Mouse (Mus musculus): ENCODE measurements around the gene Il12rb1. TPM values are rescaled to one million over a fixed set of nuclear protein-coding genes. Genes with fewer than 3 reads are reported as not detected.

Il12rb1 gene
- polyA plus RNA-seq, 1 experiment from 2014 or later: not detected

- ATAC-seq (ENCODE audit: low FRiP score, low read depth): no peak
- Histone ChIP-seq H3K4me1 (replicated peaks) (peaks cover 52% of the 10 kb centered on the region), H3K4me3 (peak overlapping the region; percentile 60), H3K27me3 (0 out of 2 replicates have a peak, but pooled peaks cover 3% of the 10 kb centered on the region), H3K4me2 (peak overlapping the region; percentile 86), H3K36me3 (peaks cover 13% of the 10 kb centered on the region; the same call in 1 of the 2 replicates), H3K27ac (replicated peaks) (no peak overlapping the region), H3K9ac (0 out of 2 replicates have a peak overlapping the region, but pooled peaks have one; percentile 75), H3K9me3 (no peaks in the 10 kb centered on the region)
- 78% methylated on average over 7 of the region's 7 CpGs for WGBS
These were observed 17.0 kb upstream of the Il12rb1 start for GRCm38 (mm10) chr8:70791294-70791701.

DNA sequence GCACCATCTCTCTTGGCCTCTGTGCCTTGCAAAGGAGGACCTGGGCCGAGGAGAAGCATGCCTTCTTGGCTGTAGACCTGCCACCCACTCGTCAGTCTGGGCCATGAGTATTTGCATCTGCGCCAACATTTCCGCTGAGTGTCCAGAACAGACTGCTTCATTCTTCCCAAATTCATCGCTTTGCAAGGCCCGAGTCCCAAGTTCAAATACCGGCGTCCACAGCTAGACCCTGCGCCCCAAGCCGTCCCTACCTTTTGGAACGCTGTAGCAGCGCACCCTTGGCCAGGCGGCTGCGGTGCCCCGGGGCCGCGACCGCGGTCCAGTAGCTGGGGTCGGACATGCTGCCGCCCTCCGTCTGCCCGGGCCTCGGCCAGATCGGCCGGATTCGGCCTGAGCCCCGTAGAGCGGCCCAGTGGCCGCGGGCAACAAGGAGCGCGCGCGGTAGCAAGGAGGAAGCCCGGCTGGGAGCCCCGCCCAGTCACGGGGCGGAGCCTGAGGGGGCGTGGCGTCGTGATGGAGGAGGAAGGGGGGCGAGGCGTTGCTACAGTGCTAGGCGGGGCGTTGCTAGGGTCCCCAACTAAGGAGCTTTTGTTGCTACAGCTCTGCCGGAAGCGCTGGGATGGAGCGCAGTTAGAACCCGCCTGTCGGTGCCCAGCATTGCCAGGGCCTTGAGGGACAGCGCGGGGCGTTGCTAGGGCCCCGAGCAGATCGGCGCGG lies 16.1 kb upstream of the Il12rb1 start:
- Histone ChIP-seq H3K27ac (replicated peaks) (peak overlapping the region; percentile 89), H3K4me2 (peak overlapping the region; percentile 86), H3K36me3 (peaks cover 5% of the 10 kb centered on the region; the same call in 1 of the 2 replicates), H3K27me3 (0 out of 2 replicates have a peak, but pooled peaks cover 3% of the 10 kb centered on the region), H3K9ac (peak overlapping the region; percentile 75), H3K4me3 (peak overlapping the region; percentile 60), H3K4me1 (replicated peaks) (peaks cover 57% of the 10 kb centered on the region), H3K9me3 (no peaks in the 10 kb centered on the region)
- WGBS: 3% methylated on average over 58 of the region's 58 CpGs
- ATAC-seq (ENCODE audit: low FRiP score, low read depth): peak; percentile 84

- no peaks in the 10 kb centered on the region for H3K9me3 ChIP-seq
- 0 out of 2 replicates have a peak, but pooled peaks cover 3% of the 10 kb centered on the region for H3K27me3 ChIP-seq
- H3K36me3 ChIP-seq: peaks cover 4% of the 10 kb centered on the region; the same call in 1 of the 2 replicates
- H3K4me3 ChIP-seq: peak overlapping the region; percentile 60
- under 1% methylated on average over 20 of the region's 20 CpGs for WGBS
- peaks cover 60% of the 10 kb centered on the region for H3K4me1 ChIP-seq (replicated peaks)
- peak overlapping the region; percentile 86 for H3K4me2 ChIP-seq
- no peak; the same call in 1 of the 2 replicates for ATAC-seq (ENCODE audit: low FRiP score, low read depth)
- peak overlapping the region; percentile 75 for H3K9ac ChIP-seq
- H3K27ac ChIP-seq (replicated peaks): peak overlapping the region; percentile 89
These were observed 15.5 kb upstream of the Il12rb1 start for GRCm38 (mm10) chr8:70792700-70793099.

DNA sequence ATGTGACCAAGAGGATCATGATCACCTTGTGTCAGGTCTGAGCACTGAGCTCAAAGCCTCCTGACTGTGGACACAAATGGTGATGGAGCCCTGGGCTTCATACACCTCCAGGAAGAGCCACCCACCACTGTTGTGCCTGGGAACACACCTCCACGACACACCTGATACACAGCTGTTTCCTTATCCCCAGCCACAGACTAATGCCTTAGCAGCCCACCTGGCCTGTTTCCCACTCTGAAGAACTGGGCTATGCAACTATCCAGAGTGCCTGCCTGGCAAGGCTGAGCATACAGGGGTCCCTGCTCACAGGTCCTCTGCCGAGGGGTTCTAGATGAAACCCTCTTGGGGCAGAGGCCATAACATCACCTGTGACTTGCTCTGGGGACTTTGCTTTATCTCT lies 14.0 kb upstream of the Il12rb1 start:
- no peak overlapping the region for H3K4me2 ChIP-seq
- H3K27me3 ChIP-seq: peaks cover 6% of the 10 kb centered on the region
- H3K9me3 ChIP-seq: no peaks in the 10 kb centered on the region
- H3K36me3 ChIP-seq: no peaks in the 10 kb centered on the region
- H3K4me3 ChIP-seq: no peak overlapping the region
- 96% methylated on average over 2 of the region's 2 CpGs for WGBS
- H3K4me1 ChIP-seq (replicated peaks): peaks cover 58% of the 10 kb centered on the region
- no peak overlapping the region for H3K9ac ChIP-seq
- H3K27ac ChIP-seq (replicated peaks): no peak overlapping the region
- ATAC-seq (ENCODE audit: low FRiP score, low read depth): no peak

DNA sequence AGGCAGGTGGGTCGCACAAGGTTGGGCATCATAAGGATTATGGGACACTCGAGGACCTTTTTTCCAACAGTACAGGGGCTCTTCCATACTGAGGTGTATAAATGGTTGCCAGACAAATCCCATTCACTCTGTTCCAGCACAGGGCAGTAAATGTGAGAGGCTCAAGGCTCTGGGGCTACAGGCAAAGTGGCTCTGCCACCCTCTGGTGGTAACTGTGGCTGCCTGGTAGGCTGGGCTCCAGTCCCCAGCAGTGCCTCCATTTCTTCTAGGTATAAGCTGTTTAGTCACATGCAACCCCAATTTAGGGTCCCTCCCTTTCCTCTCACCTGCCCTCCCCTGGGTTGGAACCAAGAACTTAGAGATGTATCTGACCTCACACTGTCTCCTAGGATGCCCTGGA lies 12.9 kb upstream of the Il12rb1 start:
- peaks cover 12% of the 10 kb centered on the region for H3K27me3 ChIP-seq
- WGBS: 86% methylated on average over 2 of the region's 2 CpGs
- 0 out of 2 replicates have a peak overlapping the region, but pooled peaks have one; percentile 97 for H3K4me2 ChIP-seq
- H3K9me3 ChIP-seq: no peaks in the 10 kb centered on the region
- H3K27ac ChIP-seq (replicated peaks): no peak overlapping the region
- H3K4me1 ChIP-seq (replicated peaks): peaks cover 56% of the 10 kb centered on the region
- no peaks in the 10 kb centered on the region for H3K36me3 ChIP-seq
- H3K9ac ChIP-seq: no peak overlapping the region
- no peak for ATAC-seq (ENCODE audit: low FRiP score, low read depth)
- no peak overlapping the region for H3K4me3 ChIP-seq

- peaks cover 47% of the 10 kb centered on the region for H3K4me1 ChIP-seq (replicated peaks)
- H3K4me3 ChIP-seq: peak overlapping the region; percentile 67
- peak overlapping the region; percentile 69 for H3K9ac ChIP-seq
- H3K36me3 ChIP-seq: no peaks in the 10 kb centered on the region
- whole genome bisulfite sequencing: under 1% methylated on average over 54 of the region's 54 CpGs
- H3K4me2 ChIP-seq: peak overlapping the region; percentile 97
- peak; percentile 0; the same call in 1 of the 2 replicates for ATAC-seq (ENCODE audit: low FRiP score, low read depth)
- H3K27ac ChIP-seq (replicated peaks): peak overlapping the region; percentile 50; the same call in 1 of the 2 replicates
- no peaks in the 10 kb centered on the region for H3K9me3 ChIP-seq
- peaks cover 12% of the 10 kb centered on the region for H3K27me3 ChIP-seq
These were observed 11.7 kb upstream of the Il12rb1 start for GRCm38 (mm10) chr8:70796403-70797080.

GRCm38 (mm10) chr8:70797081-70798070 lies 10.9 kb upstream of the Il12rb1 start:
- peak overlapping the region; percentile 97 for H3K4me2 ChIP-seq
- H3K27ac ChIP-seq (replicated peaks): 0 out of 2 replicates have a peak overlapping the region, but pooled peaks have one; percentile 30
- H3K4me1 ChIP-seq (replicated peaks): peaks cover 41% of the 10 kb centered on the region
- H3K9me3 ChIP-seq: no peaks in the 10 kb centered on the region
- peaks cover 19% of the 10 kb centered on the region for H3K27me3 ChIP-seq
- ATAC-seq (ENCODE audit: low FRiP score, low read depth): peak; percentile 87
- WGBS: under 1% methylated on average over 57 of the region's 57 CpGs
- H3K36me3 ChIP-seq: no peaks in the 10 kb centered on the region
- peak overlapping the region; percentile 67 for H3K4me3 ChIP-seq
- H3K9ac ChIP-seq: peak overlapping the region; percentile 69

DNA sequence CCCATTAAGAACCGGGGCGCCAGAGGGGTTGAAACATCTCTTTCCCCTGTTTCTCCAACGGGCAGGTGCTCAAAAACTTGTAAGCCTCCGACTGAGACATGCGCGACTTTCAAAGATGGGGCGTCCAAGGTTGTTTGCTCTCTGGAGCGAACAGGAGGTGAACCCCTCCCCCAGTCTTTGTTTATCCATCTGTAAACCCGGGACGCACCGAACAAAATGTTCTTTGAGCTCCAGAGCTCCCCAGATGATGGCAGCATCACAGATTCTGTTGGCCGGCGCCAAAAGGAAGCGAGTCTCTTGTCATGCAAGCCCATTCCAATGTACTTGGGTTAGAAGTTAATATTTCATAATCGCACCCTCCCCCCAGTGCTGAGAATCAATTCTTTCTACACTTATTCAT lies 10.0 kb upstream of the Il12rb1 start:
- H3K27me3 ChIP-seq: peaks cover 28% of the 10 kb centered on the region
- 8% methylated on average over 15 of the region's 15 CpGs for WGBS
- H3K4me3 ChIP-seq: peak overlapping the region; percentile 67
- H3K4me2 ChIP-seq: peak overlapping the region; percentile 97
- H3K27ac ChIP-seq (replicated peaks): no peak overlapping the region
- H3K4me1 ChIP-seq (replicated peaks): peaks cover 33% of the 10 kb centered on the region
- H3K9me3 ChIP-seq: no peaks in the 10 kb centered on the region
- no peaks in the 10 kb centered on the region for H3K36me3 ChIP-seq
- no peak for ATAC-seq (ENCODE audit: low FRiP score, low read depth)
- H3K9ac ChIP-seq: no peak overlapping the region

- Histone ChIP-seq H3K27me3 (peaks cover 45% of the 10 kb centered on the region), H3K4me1 (replicated peaks) (peaks cover 42% of the 10 kb centered on the region), H3K9me3 (no peaks in the 10 kb centered on the region), H3K36me3 (no peaks in the 10 kb centered on the region), H3K4me2 (no peak overlapping the region), H3K27ac (replicated peaks) (no peak overlapping the region), H3K9ac (no peak overlapping the region), H3K4me3 (no peak overlapping the region)
- no peak for ATAC-seq (ENCODE audit: low FRiP score, low read depth)
- WGBS: 46% methylated on average over 10 of the region's 10 CpGs
These were observed 7.6 kb upstream of the Il12rb1 start for GRCm38 (mm10) chr8:70800648-70801047.

- ATAC-seq (ENCODE audit: low FRiP score, low read depth): no peak
- H3K27me3 ChIP-seq: peaks cover 49% of the 10 kb centered on the region
- 23% methylated on average over 15 of the region's 15 CpGs for WGBS
These were observed 7.1 kb upstream of the Il12rb1 start for GRCm38 (mm10) chr8:70801156-70801555.

GRCm38 (mm10) chr8:70801830-70802229 lies 6.4 kb upstream of the Il12rb1 start:
- Histone ChIP-seq H3K9ac (no peak overlapping the region), H3K27ac (replicated peaks) (no peak overlapping the region), H3K27me3 (peaks cover 53% of the 10 kb centered on the region), H3K9me3 (no peaks in the 10 kb centered on the region), H3K36me3 (no peaks in the 10 kb centered on the region), H3K4me2 (no peak overlapping the region), H3K4me3 (no peak overlapping the region), H3K4me1 (replicated peaks) (peaks cover 31% of the 10 kb centered on the region)
- no peak for ATAC-seq (ENCODE audit: low FRiP score, low read depth)
- WGBS: 82% methylated on average over 1 of the region's 1 CpGs

More at GRCm38 (mm10) chr8:70801156-70801555, 7.1 kb upstream of the Il12rb1 start:
- no peaks in the 10 kb centered on the region for H3K36me3 ChIP-seq
- H3K4me1 ChIP-seq (replicated peaks): peaks cover 37% of the 10 kb centered on the region
- no peak overlapping the region for H3K4me3 ChIP-seq
- no peaks in the 10 kb centered on the region for H3K9me3 ChIP-seq
- no peak overlapping the region for H3K4me2 ChIP-seq
- no peak overlapping the region for H3K9ac ChIP-seq
- H3K27ac ChIP-seq (replicated peaks): no peak overlapping the region

All from hindbrain, embryonic 15.5 days (tissue).